Mouse (Mus musculus) megakaryocyte, embryonic 14.5 days (primary cell): ENCODE results near the gene Fbrsl1. TPM values are rescaled to one million over a fixed set of nuclear protein-coding genes. Genes with fewer than 3 reads are reported as not detected.

Source experiments
- H3K27me3 ChIP-seq: replicated peaks from 2 replicates; pipeline ENCODE3; 2012; ENCODE audit warnings: inconsistent platforms
- H3K36me3 ChIP-seq: replicated peaks from 2 replicates; pipeline ENCODE3; 2012; ENCODE audit warnings: low read length, inconsistent platforms, mixed read lengths
- H3K4me1 ChIP-seq: 2 replicates; pipeline ENCODE4 v1.6.1; 2012; ENCODE audit warnings: inconsistent platforms
- H3K4me3 ChIP-seq: replicated peaks from 2 replicates; pipeline ENCODE3; 2012; ENCODE audit warnings: moderate library complexity, mild to moderate bottlenecking, inconsistent platforms
- H3K9me3 ChIP-seq: 2 replicates; pipeline ENCODE4 v1.6.1; 2012; ENCODE audit warnings: inconsistent platforms
- FLI1 ChIP-seq: IDR thresholded peaks from 2 replicates; pipeline ENCODE4 v1.6.1; 2012; ENCODE audit warnings: low read length, inconsistent platforms, mixed read lengths
- GATA1 ChIP-seq: IDR thresholded peaks from 3 replicates; pipeline ENCODE4 v1.6.1; 2012; ENCODE audit warnings: mixed read lengths, low read length, inconsistent platforms, borderline replicate concordance
- polyA plus RNA-seq: library from polyadenylated mRNA; stranded (reverse); fragments of >175 nt; gene quantifications from 2 replicates; pipeline ENCODE4 v1.2.3, GENCODE M21; 2012; ENCODE audit warnings: low replicate concordance; ENCODE audit not compliant: insufficient read depth

Fbrsl1 gene
- 66.5 and 136 TPM in 2 replicates for polyA plus RNA-seq

DNA sequence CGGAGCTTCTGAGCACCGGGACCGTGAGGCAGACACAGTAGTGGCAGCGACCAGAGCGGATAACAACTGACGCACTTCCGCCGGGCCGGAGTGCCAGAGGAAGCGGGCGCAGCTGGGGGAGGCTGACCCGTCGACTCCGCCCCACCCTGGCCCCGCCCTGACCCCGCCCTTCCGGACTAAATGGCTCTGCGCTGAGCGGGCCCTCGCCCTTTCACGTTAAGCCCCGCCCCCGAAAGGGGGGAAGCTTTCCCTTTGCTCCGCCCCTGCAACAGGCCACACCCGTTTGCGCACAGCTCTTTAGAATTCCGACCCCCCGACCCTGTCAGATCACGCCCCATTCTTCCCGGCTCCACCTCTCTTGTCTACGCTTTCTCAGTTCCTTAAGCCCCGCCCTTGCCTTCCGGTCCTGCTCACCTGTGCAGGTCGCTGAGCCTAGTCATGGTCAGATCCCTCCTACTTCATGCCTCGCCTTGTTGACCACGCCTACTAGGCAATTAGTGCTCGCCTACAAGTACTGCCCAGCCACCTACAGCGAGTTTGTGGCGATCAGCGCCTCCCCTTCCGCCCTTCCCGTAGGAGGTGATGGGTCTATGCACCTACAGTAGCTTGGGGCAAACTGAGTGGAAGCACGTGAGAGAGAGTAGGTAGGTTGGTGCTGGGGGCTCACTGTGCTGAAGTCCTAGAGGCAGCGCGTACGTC, at the start of gene Fbrsl1:
Gene Fbrsl1 (minus strand): TSS at position 68 of the 699 bp plus-strand sequence.
- H3K36me3 ChIP-seq: peaks cover 8% of the 10 kb centered on the region
- no peak for TF ChIP-seq FLI1
- H3K4me1 ChIP-seq: peaks cover 47% of the 10 kb centered on the region
- H3K9me3 ChIP-seq: no peaks in the 10 kb centered on the region
- H3K4me3 ChIP-seq: peak within 1 kb of the TSS; percentile 99
- no peaks in the 10 kb centered on the region for H3K27me3 ChIP-seq

GRCm38 (mm10) chr5:110498071-110498470, 49.8 kb upstream of the Fbrsl1 start:
- TF ChIP-seq FLI1 (no peak), GATA1 (no peak)
- Histone ChIP-seq H3K27me3 (peaks cover 75% of the 10 kb centered on the region), H3K36me3 (no peaks in the 10 kb centered on the region), H3K9me3 (no peaks in the 10 kb centered on the region), H3K4me1 (no peaks in the 10 kb centered on the region), H3K4me3 (no peak overlapping the region)

- TF ChIP-seq FLI1: no peak
- no peak for TF ChIP-seq GATA1
- Histone ChIP-seq H3K4me1 (no peaks in the 10 kb centered on the region), H3K27me3 (peaks cover 78% of the 10 kb centered on the region), H3K36me3 (no peaks in the 10 kb centered on the region), H3K9me3 (no peaks in the 10 kb centered on the region), H3K4me3 (no peak overlapping the region)
These were observed 49.3 kb upstream of the Fbrsl1 start for GRCm38 (mm10) chr5:110497556-110497955.

- no peak overlapping the region for H3K4me3 ChIP-seq
- H3K4me1 ChIP-seq: no peaks in the 10 kb centered on the region
- no peaks in the 10 kb centered on the region for H3K36me3 ChIP-seq
- peaks cover 70% of the 10 kb centered on the region for H3K27me3 ChIP-seq
- TF ChIP-seq FLI1 (no peak), GATA1 (no peak)
- no peaks in the 10 kb centered on the region for H3K9me3 ChIP-seq
These were observed 46.7 kb upstream of the Fbrsl1 start for GRCm38 (mm10) chr5:110495051-110495450.

DNA sequence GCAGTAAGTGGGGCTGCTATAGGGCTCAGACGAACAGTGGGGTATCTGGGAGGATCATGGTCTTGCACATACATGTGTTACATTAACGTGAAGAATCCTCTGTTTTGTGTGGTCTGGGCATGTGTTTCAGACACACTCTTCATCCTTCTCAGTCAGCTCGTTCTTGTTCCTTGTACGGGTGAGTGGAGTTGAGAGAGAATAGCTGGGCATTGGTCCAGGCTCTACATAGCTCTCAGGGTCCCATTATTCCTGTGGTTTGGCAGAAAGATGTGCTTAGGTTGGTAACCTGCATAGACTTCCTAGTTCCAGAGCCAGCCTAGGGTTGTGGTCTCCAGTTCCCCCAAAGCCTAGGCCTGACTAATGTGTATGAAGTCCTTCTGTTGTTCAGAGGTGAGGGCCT, 46.1 kb upstream of the Fbrsl1 start:
- no peaks in the 10 kb centered on the region for H3K9me3 ChIP-seq
- no peaks in the 10 kb centered on the region for H3K36me3 ChIP-seq
- peaks cover 66% of the 10 kb centered on the region for H3K27me3 ChIP-seq
- H3K4me1 ChIP-seq: peaks cover 5% of the 10 kb centered on the region; the same call in 1 of the 2 replicates
- TF ChIP-seq FLI1 (no peak), GATA1 (no peak)
- no peak overlapping the region for H3K4me3 ChIP-seq

DNA sequence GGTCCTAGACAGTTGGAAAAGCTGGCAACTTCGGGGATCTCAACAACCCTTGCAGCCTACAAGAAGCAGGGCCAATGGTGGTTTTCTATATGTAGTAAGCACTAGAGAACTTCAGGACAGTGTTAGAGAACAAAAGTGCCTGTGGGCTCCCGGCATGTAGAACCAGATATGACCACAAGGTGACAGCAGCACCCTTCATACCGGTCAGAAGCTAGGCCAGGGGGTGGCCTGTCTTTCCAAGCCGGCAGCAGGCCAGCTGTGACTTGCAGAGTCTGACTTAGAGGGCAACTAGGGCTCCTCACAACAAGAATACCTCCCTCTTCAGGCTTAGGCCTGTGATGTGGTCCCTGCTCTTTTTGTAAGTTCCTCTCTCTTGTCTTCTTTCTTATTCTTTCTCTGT, 45.5 kb upstream of the Fbrsl1 start:
- no peak for TF ChIP-seq FLI1
- no peak for TF ChIP-seq GATA1
- Histone ChIP-seq H3K4me3 (no peak overlapping the region), H3K9me3 (no peaks in the 10 kb centered on the region), H3K4me1 (peaks cover 5% of the 10 kb centered on the region; the same call in 1 of the 2 replicates), H3K36me3 (no peaks in the 10 kb centered on the region), H3K27me3 (peaks cover 66% of the 10 kb centered on the region)

DNA sequence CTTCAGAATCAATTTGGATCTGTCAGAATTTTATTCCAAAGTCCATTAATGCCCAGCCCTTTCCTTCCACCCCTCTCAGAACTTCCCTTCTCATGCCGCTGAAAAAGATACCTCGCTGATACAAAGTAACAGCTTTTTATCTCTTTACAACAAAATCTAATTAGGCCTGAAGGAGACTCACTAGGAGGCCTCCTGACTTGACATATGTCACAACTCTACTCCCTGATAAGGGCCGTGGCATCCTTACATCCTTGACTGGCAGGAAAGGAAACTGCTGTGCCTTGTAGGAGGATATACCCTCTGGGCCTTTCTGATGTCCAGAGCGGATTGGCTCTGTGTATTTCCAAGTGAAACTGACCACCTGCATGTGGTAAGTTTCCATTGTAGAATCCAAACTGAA, 41.3 kb upstream of the Fbrsl1 start:
- Histone ChIP-seq H3K27me3 (peaks cover 58% of the 10 kb centered on the region), H3K4me3 (no peak overlapping the region), H3K36me3 (no peaks in the 10 kb centered on the region), H3K4me1 (peaks cover 5% of the 10 kb centered on the region), H3K9me3 (no peaks in the 10 kb centered on the region)
- TF ChIP-seq FLI1 (no peak), GATA1 (no peak)

- Histone ChIP-seq H3K27me3 (peaks cover 59% of the 10 kb centered on the region), H3K4me1 (peaks cover 5% of the 10 kb centered on the region), H3K9me3 (no peaks in the 10 kb centered on the region), H3K4me3 (no peak overlapping the region), H3K36me3 (no peaks in the 10 kb centered on the region)
- TF ChIP-seq GATA1 (no peak), FLI1 (no peak)
These were observed 39.6 kb upstream of the Fbrsl1 start for GRCm38 (mm10) chr5:110487943-110488342.

DNA sequence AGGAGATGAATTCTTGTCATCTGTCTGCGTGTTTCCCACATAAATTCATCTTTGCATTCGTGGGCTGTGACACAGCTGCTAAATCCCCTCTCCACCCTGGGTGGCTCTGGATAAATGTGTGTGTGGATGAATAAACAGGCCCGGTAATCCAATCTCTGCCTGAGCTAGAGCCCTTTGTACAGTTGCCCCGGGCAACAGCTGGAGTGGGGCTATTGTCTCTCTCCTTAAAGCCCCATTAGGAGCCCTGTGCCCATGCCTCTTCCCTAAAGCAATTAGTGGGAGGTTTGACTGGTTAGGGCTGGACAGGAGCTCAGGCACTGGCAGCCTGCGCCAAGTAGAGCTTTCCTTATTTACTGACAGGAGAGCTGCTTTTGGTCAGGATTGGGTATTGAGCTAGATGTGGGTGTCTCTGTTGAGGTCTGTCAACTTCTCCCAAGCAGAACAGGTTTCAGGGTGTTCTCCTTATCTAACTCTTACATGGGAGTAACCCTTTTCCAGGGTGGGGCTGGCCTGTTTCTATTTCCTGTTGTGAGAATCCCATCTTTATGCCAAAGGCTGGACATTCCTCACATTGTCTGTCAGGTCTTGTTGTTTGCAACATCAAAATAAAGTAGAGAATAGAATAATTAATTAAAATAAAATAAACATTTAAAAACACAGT, 38.5 kb upstream of the Fbrsl1 start:
- Histone ChIP-seq H3K27me3 (peaks cover 61% of the 10 kb centered on the region), H3K4me1 (peaks cover 5% of the 10 kb centered on the region), H3K36me3 (no peaks in the 10 kb centered on the region), H3K4me3 (no peak overlapping the region), H3K9me3 (0 out of 2 replicates have a peak, but pooled peaks cover under 1% of the 10 kb centered on the region)
- TF ChIP-seq FLI1: no peak
- no peak for TF ChIP-seq GATA1

DNA sequence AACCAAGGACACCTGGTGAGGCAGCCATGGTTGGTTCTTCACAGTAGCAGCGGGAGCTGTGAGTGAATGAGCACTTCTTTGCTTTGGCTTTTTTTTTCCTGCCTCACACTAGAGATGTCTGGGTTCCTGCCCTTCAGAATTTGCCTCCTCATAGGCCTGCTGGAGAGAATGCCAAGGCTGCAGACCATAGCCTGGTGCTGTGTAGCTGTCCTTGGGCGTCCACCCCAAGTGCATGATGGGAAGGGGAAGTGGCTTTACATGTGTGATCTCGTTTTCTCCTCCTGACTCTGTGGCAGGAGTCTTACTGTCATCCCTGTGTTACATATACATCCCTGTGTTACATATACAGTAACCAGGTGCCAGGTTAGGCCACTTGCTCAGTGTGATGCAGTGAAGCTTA, 36.4 kb upstream of the Fbrsl1 start:
- H3K36me3 ChIP-seq: no peaks in the 10 kb centered on the region
- peaks cover 9% of the 10 kb centered on the region for H3K4me1 ChIP-seq
- H3K4me3 ChIP-seq: no peak overlapping the region
- H3K9me3 ChIP-seq: peaks cover 14% of the 10 kb centered on the region
- no peak for TF ChIP-seq FLI1
- no peak for TF ChIP-seq GATA1
- peaks cover 71% of the 10 kb centered on the region for H3K27me3 ChIP-seq
